Mouse (Mus musculus) heart, embryonic 10.5 days (tissue): ENCODE data around the gene Dedd2. TPM values are rescaled to one million over a fixed set of nuclear protein-coding genes. Genes with fewer than 3 reads are reported as not detected.

ENCODE experiments used
- DNase-seq: peaks from one replicate; pipeline ENCODE4 v3.0.0-alpha.2; 2017; ENCODE audit warnings: low spot score
- H3K27ac ChIP-seq: fragments of 300-500 bp; sonication (generic); 2 replicates; pipeline ENCODE4 v1.5.1; 2016; ENCODE audit warnings: mild to moderate bottlenecking
- H3K27me3 ChIP-seq: fragments of 300-500 bp; sonication (generic); 2 replicates; pipeline ENCODE4 v1.6.1; 2016; ENCODE audit warnings: mild to moderate bottlenecking; ENCODE audit not compliant: poor library complexity, insufficient read depth, severe bottlenecking
- H3K36me3 ChIP-seq: fragments of 300-500 bp; sonication (generic); 2 replicates; pipeline ENCODE4 v1.6.1; 2016; ENCODE audit warnings: mild to moderate bottlenecking, moderate library complexity
- H3K4me1 ChIP-seq: fragments of 300-500 bp; sonication (generic); 2 replicates; pipeline ENCODE4 v1.6.1; 2016; ENCODE audit warnings: mild to moderate bottlenecking
- H3K4me3 ChIP-seq: fragments of 300-500 bp; sonication (generic); 2 replicates; pipeline ENCODE4 v1.5.1; 2016; ENCODE audit warnings: mild to moderate bottlenecking, moderate library complexity
- H3K9me3 ChIP-seq: fragments of 300-500 bp; sonication (generic); 2 replicates; pipeline ENCODE4 v1.6.1; 2016; ENCODE audit warnings: mild to moderate bottlenecking, moderate library complexity
- whole genome bisulfite sequencing: fragments of 180-500 bp; shearing (Covaris S2); methylation state at CpG from one replicate; pipeline ENCODE4 v1.1.7; 2016; 5-methylcytosine and 5-hydroxymethylcytosine counted together
- polyA plus RNA-seq: library from polyadenylated mRNA; unstranded; fragments of >200 nt; fragmentation: Nextera tagmentation; extraction: Ambion mirVana; gene quantifications from 2 replicates; pipeline ENCODE4 v1.2.1, GENCODE M21; 2016

Gene Dedd2
- polyA plus RNA-seq, 1 experiment from 2014 or later = 8.1 TPM

- no peaks in the 10 kb centered on the region for H3K9me3 ChIP-seq
- 1% methylated on average over 31 of the region's 31 CpGs for WGBS
- H3K4me1 ChIP-seq = peaks cover 42% of the 10 kb centered on the region
- peak overlapping the region; percentile 74 for H3K4me3 ChIP-seq
- H3K27me3 ChIP-seq = no peaks in the 10 kb centered on the region
- H3K36me3 ChIP-seq = peaks cover 22% of the 10 kb centered on the region
- H3K27ac ChIP-seq = peak overlapping the region; percentile 95
- DNase-seq = peak; percentile 98
Observed at GRCm38 (mm10) chr7:25219756-25220456, 509 bp downstream of the Dedd2 start.

GRCm38 (mm10) chr7:25219416-25219750 is 1.0 kb downstream of the Dedd2 start:
- no peak for DNase-seq
- under 1% methylated on average over 16 of the region's 16 CpGs for WGBS
- Histone ChIP-seq H3K4me3 (peak overlapping the region; percentile 74), H3K27me3 (no peaks in the 10 kb centered on the region), H3K36me3 (peaks cover 19% of the 10 kb centered on the region), H3K27ac (peak overlapping the region; percentile 95), H3K4me1 (peaks cover 42% of the 10 kb centered on the region), H3K9me3 (no peaks in the 10 kb centered on the region)

- Histone ChIP-seq H3K27ac (peak overlapping the region; percentile 95), H3K36me3 (peaks cover 17% of the 10 kb centered on the region; the same call in 1 of the 2 replicates), H3K27me3 (no peaks in the 10 kb centered on the region), H3K4me3 (peak overlapping the region; percentile 74), H3K9me3 (no peaks in the 10 kb centered on the region), H3K4me1 (peaks cover 42% of the 10 kb centered on the region)
- 1% methylated on average over 53 of the region's 53 CpGs for WGBS
- DNase-seq = peak; percentile 89
Observed at GRCm38 (mm10) chr7:25218705-25219415, 1.6 kb downstream of the Dedd2 start.

GRCm38 (mm10) chr7:25217653-25218395 is 2.6 kb downstream of the Dedd2 start:
- Histone ChIP-seq H3K4me3 (peak overlapping the region; percentile 74), H3K4me1 (peaks cover 39% of the 10 kb centered on the region), H3K27me3 (no peaks in the 10 kb centered on the region), H3K27ac (no peak overlapping the region), H3K9me3 (no peaks in the 10 kb centered on the region), H3K36me3 (peaks cover 12% of the 10 kb centered on the region; the same call in 1 of the 2 replicates)
- DNase-seq = no peak
- WGBS = 70% methylated on average over 12 of the region's 12 CpGs

- Histone ChIP-seq H3K27me3 (no peaks in the 10 kb centered on the region), H3K36me3 (peaks cover 33% of the 10 kb centered on the region), H3K9me3 (no peaks in the 10 kb centered on the region), H3K27ac (no peak overlapping the region), H3K4me3 (no peak overlapping the region), H3K4me1 (peaks cover 11% of the 10 kb centered on the region)
- WGBS = 85% methylated on average over 2 of the region's 2 CpGs
- DNase-seq = no peak
Observed at GRCm38 (mm10) chr7:25214172-25214571, 6.2 kb downstream of the Dedd2 start.

GRCm38 (mm10) chr7:25213099-25213498 is 7.3 kb downstream of the Dedd2 start:
- Histone ChIP-seq H3K27me3 (no peaks in the 10 kb centered on the region), H3K9me3 (no peaks in the 10 kb centered on the region), H3K4me1 (peaks cover 2% of the 10 kb centered on the region; the same call in 1 of the 2 replicates), H3K27ac (no peak overlapping the region), H3K36me3 (peaks cover 43% of the 10 kb centered on the region), H3K4me3 (no peak overlapping the region)
- DNase-seq = no peak
- WGBS = 71% methylated on average over 3 of the region's 3 CpGs

- no peak overlapping the region for H3K27ac ChIP-seq
- H3K4me3 ChIP-seq = no peak overlapping the region
- 82% methylated on average over 4 of the region's 4 CpGs for WGBS
- peaks cover 49% of the 10 kb centered on the region for H3K36me3 ChIP-seq
- H3K9me3 ChIP-seq = no peaks in the 10 kb centered on the region
- no peak for DNase-seq
- peaks cover 3% of the 10 kb centered on the region for H3K4me1 ChIP-seq
- no peaks in the 10 kb centered on the region for H3K27me3 ChIP-seq
Observed at GRCm38 (mm10) chr7:25210482-25210881, 9.9 kb downstream of the Dedd2 start.

- 84% methylated on average over 3 of the region's 3 CpGs for whole genome bisulfite sequencing
Observed at GRCm38 (mm10) chr7:25209161-25209622, 11.2 kb downstream of the Dedd2 start.

GRCm38 (mm10) chr7:25206094-25206830 is 14.2 kb downstream of the Dedd2 start:
- Histone ChIP-seq H3K9me3 (no peaks in the 10 kb centered on the region), H3K4me1 (peaks cover 14% of the 10 kb centered on the region), H3K36me3 (peaks cover 61% of the 10 kb centered on the region), H3K27ac (no peak overlapping the region), H3K4me3 (no peak overlapping the region), H3K27me3 (no peaks in the 10 kb centered on the region)
- WGBS = 89% methylated on average over 16 of the region's 16 CpGs
- no peak for DNase-seq

More at GRCm38 (mm10) chr7:25209161-25209622, 11.2 kb downstream of the Dedd2 start:
- Histone ChIP-seq H3K9me3 (no peaks in the 10 kb centered on the region), H3K4me1 (peaks cover 14% of the 10 kb centered on the region), H3K4me3 (no peak overlapping the region), H3K36me3 (peaks cover 41% of the 10 kb centered on the region), H3K27ac (no peak overlapping the region), H3K27me3 (no peaks in the 10 kb centered on the region)
- DNase-seq = no peak

GRCm38 (mm10) chr7:25205355-25206093 is 14.9 kb downstream of the Dedd2 start:
- Histone ChIP-seq H3K4me1 (peaks cover 14% of the 10 kb centered on the region), H3K4me3 (no peak overlapping the region), H3K27me3 (no peaks in the 10 kb centered on the region), H3K9me3 (no peaks in the 10 kb centered on the region), H3K27ac (peak overlapping the region; percentile 49), H3K36me3 (peaks cover 54% of the 10 kb centered on the region)
- no peak for DNase-seq
- WGBS = 73% methylated on average over 16 of the region's 16 CpGs

- no peaks in the 10 kb centered on the region for H3K27me3 ChIP-seq
- H3K4me3 ChIP-seq = no peak overlapping the region
- peaks cover 14% of the 10 kb centered on the region for H3K4me1 ChIP-seq
- no peaks in the 10 kb centered on the region for H3K9me3 ChIP-seq
- 92% methylated on average over 20 of the region's 20 CpGs for WGBS
- no peak overlapping the region for H3K27ac ChIP-seq
- H3K36me3 ChIP-seq = peaks cover 35% of the 10 kb centered on the region
- DNase-seq = no peak
Observed at GRCm38 (mm10) chr7:25203624-25204023, 16.8 kb downstream of the Dedd2 start.
